Mouse (Mus musculus) thymus, adult 2 months (tissue): ENCODE results near the gene Hmgb3. TPM values are rescaled to one million over a fixed set of nuclear protein-coding genes. Genes with fewer than 3 reads are reported as not detected.

Experiments used
- DNase-seq: peaks from one replicate; pipeline ENCODE4 v3.0.0; 2021
- H3K27ac ChIP-seq: fragments of 200-500 bp; 2 replicates; pipeline ENCODE4 v1.5.1; 2012; ENCODE audit warnings: low read length, control low read depth; ENCODE audit not compliant: control insufficient read depth, insufficient read depth
- H3K27me3 ChIP-seq: fragments of 200-500 bp; 2 replicates; pipeline ENCODE4 v1.6.1; 2012; ENCODE audit warnings: mild to moderate bottlenecking, low read length, moderate library complexity, mixed read lengths; ENCODE audit not compliant: control insufficient read depth, insufficient read depth
- H3K36me3 ChIP-seq: fragments of 200-500 bp; 2 replicates; pipeline ENCODE4 v1.6.1; 2012; ENCODE audit warnings: mild to moderate bottlenecking, low read length, moderate library complexity; ENCODE audit not compliant: control insufficient read depth, insufficient read depth
- H3K4me1 ChIP-seq: fragments of 200-500 bp; replicated peaks from 2 replicates; pipeline ENCODE4 v1.6.1; 2012; ENCODE audit warnings: low read length; ENCODE audit not compliant: control insufficient read depth, insufficient read depth
- H3K4me3 ChIP-seq: fragments of 200-500 bp; 2 replicates; pipeline ENCODE4 v1.5.1; 2012; ENCODE audit warnings: mild to moderate bottlenecking, low read length, control low read depth, moderate library complexity; ENCODE audit not compliant: control insufficient read depth, insufficient read depth
- CTCF ChIP-seq: fragments of 200-500 bp; IDR thresholded peaks from 2 replicates; pipeline ENCODE4 v1.5.1; 2012; ENCODE audit warnings: mild to moderate bottlenecking, control low read depth, low read length, moderate library complexity, borderline replicate concordance; ENCODE audit not compliant: control insufficient read depth, poor library complexity, insufficient read depth; ENCODE audit errors: extremely low read depth
- POLR2A ChIP-seq: fragments of 200-500 bp; IDR thresholded peaks from 2 replicates; pipeline ENCODE4 v1.6.1; 2012; ENCODE audit warnings: mild to moderate bottlenecking, low read length, control low read depth, moderate library complexity; ENCODE audit not compliant: control insufficient read depth, poor library complexity, insufficient read depth; ENCODE audit errors: extremely low read depth
- WGBS: fragments of 180-500 bp; shearing (Covaris S2); methylation state at CpG from one replicate; pipeline ENCODE4 v1.1.7; 2018; 5-methylcytosine and 5-hydroxymethylcytosine counted together
- polyA plus RNA-seq: library from polyadenylated mRNA; depleted of rRNA; stranded (reverse); fragments of >200 nt; gene quantifications from 2 replicates; pipeline ENCODE4 v1.2.3, GENCODE M21; 2012; rRNA removed

Gene Hmgb3
- polyA plus RNA-seq, 1 experiment: 17.4 TPM

DNA sequence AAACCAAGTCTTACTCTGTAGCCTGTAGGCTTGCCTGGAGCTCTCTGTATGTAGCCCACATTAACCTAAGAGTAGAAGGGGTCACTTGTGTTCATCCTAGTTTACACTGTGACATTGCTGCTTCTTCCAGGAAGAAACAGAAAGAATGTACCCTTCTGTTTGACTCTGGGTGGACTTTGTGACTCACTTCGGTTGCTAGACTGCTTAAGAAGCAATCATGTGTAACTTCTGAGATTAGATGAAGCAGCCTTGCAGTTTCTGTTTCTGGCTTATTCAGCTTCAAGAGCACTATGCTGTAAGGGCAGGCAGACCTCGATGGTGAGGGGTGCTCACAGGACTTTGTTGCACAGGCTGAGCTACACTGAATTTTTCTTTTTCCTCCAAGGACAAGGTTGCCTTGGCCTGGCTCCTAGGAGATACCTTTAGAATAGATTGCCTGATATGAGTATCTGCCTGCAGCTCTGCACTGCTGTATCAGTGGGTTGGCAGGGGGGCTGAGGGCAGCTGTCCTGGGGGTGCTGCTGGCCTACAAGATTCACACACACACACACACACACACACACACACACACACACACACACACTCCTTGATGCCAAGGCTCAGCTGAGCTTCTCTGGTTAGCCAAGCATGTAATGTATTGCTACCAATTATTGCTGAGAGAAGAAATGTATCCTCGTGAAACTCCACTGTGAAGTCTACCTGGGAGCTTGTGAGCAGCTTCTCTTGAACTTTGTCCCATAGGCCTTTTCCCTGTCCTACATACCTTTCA lies 17.6 kb downstream of the Hmgb3 start:
- DNase-seq: no peak
- H3K4me3 ChIP-seq: no peak overlapping the region
- 86% methylated on average over 3 of the region's 3 CpGs for WGBS
- TF ChIP-seq POLR2A (no peak), CTCF (no peak)
- H3K4me1 ChIP-seq: no peaks in the 10 kb centered on the region
- no peaks in the 10 kb centered on the region for H3K36me3 ChIP-seq
- no peak overlapping the region for H3K27ac ChIP-seq
- no peaks in the 10 kb centered on the region for H3K27me3 ChIP-seq

DNA sequence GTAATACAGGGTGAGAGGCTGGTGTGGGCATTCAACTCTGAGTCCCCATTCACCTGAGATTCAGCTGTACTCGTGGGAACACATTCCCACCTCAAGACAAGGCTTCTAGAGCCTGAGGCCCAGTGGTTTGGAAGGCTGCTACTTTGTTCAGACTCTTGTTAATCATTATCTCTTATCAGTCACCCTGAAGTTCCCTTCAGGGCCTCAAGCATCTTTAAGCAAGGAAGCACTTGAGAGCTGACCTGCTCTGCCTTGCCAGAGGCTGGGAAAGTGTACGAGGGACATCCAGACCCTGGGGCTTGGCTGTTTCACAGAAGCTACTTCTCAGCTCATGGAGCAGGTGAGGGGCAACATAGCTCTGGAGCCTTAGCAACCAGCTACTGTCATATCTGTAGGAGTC lies 19.8 kb downstream of the Hmgb3 start:
- WGBS: 93% methylated on average over 2 of the region's 2 CpGs
- Histone ChIP-seq H3K36me3 (no peaks in the 10 kb centered on the region), H3K4me1 (no peaks in the 10 kb centered on the region), H3K27ac (no peak overlapping the region), H3K4me3 (no peak overlapping the region), H3K27me3 (no peaks in the 10 kb centered on the region)
- no peak for DNase-seq
- TF ChIP-seq POLR2A (no peak), CTCF (no peak)

DNA sequence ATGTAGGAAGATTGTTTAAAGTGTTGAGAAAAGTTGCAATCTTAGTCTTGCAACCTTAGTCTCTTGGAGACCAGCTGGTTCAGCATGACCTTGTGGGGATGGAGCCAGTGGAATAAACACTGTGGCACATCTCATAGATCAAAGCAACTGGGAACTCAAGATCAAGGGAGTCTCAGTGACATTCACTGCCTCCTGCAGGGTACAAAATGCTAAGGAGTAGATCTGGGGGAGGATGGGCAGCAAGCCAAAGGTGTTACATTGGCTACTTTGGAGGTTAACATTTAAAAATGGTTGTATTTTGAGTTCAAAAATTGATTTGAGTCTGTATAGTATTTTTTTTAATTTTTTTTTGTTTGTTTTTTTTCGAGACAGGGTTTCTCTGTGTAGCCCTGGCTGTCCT lies 33.5 kb downstream of the Hmgb3 start:
- H3K27ac ChIP-seq: no peak overlapping the region
- TF ChIP-seq CTCF: no peak
- TF ChIP-seq POLR2A: no peak
- 75% methylated on average over 1 of the region's 1 CpGs for whole genome bisulfite sequencing
- H3K4me1 ChIP-seq: no peaks in the 10 kb centered on the region
- H3K36me3 ChIP-seq: no peaks in the 10 kb centered on the region
- H3K4me3 ChIP-seq: no peak overlapping the region
- DNase-seq: no peak
- H3K27me3 ChIP-seq: no peaks in the 10 kb centered on the region

DNA sequence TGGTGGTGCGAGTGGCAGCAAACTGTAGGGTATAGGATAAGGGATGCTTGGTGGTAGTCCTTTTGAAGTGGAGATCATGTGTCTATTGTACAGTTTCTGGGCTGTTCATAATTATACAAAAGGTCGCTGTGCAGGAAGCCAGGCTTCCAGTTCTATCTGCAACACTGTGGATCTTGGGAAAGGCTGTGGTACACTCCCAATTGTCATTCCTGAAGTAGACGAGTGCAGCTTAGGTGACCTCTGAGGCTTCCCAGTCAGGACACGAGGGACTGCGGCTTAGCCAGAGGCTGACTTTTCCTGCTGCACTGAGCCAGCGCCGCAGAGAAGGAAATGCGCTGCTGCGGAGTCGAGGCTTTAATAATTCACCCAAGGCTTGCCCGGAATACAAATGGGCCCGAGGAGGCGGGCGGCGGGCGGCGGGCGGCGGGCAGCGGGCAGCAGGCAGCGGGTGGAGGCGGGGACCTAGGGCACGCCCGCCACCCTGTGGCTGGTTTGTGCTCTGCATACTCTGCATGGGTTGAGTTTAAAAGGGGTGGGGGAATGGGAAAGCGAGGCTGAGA lies 45.4 kb downstream of the Hmgb3 start:
- Histone ChIP-seq H3K4me1 (no peaks in the 10 kb centered on the region), H3K4me3 (no peak overlapping the region), H3K36me3 (no peaks in the 10 kb centered on the region), H3K27me3 (no peaks in the 10 kb centered on the region), H3K27ac (no peak overlapping the region)
- TF ChIP-seq POLR2A (no peak), CTCF (no peak; the same call in 1 of the 2 replicates)
- 6% methylated on average over 21 of the region's 25 CpGs for WGBS
- DNase-seq: peak; percentile 57

Other genes starting within 250 kb of the Hmgb3 start
- 17.2 and 19.2 TPM in 2 replicates for gene Mtmr1, start 191.2 kb upstream of the Hmgb3 start, polyA plus RNA-seq
- 11.4 and 13.8 TPM in 2 replicates for gene Cd99l2, start 63.1 kb upstream of the Hmgb3 start, polyA plus RNA-seq
- 2.1 and 2.6 TPM in 2 replicates for gene Gpr50, start 107.7 kb downstream of the Hmgb3 start, polyA plus RNA-seq